Mouse (Mus musculus): ENCODE measurements around the gene Cpne5.
"Not testable (repeated sequence)": the region's sequence is repeated elsewhere in the genome, so short reads cannot be mapped to it uniquely, and the experiment has no call there.

Cpne5 gene

DNA sequence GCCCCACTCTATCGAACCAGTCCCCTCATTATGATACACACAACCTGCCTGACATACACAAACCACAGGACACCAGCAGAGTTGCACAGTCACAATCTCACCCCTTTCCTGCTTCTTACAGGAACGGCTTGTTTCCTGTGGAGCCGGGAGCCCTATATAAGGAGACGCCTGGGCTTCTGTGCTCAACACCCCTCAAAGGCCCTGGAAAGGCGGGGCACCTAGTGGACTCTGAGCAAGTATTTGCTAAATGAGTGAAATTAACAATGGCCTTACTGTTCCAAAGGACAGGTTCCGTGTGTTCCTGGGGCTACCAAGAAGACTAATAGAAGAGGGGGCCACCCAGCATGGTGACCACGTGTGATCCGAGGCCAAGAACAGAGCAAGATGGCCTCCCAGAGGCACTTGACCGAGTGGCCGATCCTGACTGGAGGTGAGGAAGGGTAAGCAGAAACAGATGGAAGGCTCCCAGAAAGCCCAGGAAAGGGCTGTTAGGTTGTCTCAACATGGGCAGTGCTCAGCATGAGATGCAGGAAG lies 20.1 kb upstream of the Cpne5 start:
- DNase-seq (ENCODE audit: low read depth in 2 of 2, low spot score in 2 of 2), result no peak

DNA sequence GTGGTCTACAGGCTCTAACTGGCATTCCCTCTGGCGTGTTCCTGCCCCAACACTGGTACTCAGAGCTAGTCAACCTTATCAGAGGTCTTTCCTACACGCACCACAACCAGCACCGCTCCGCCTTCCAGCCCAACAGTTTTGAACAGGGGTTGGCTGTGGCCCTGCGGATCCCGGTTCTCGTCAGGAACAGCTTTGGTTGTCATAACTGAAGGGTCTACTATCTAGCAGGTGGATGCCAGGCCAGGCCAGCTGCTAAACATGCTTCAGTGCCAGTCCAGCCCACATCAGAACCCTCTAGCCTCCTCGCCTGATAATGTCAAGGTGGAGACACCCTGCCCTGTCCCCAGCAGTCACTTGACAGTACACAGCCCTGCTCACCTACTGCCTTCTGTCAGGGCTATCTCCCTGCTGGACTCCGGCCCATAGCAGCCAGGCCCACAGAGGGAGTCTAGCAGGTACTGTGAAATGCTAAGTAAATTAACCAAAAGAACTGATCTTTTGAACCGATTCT lies 19.1 kb upstream of the Cpne5 start:
- no peak for DNase-seq (ENCODE audit: low read depth in 2 of 2, low spot score in 2 of 2)

DNA sequence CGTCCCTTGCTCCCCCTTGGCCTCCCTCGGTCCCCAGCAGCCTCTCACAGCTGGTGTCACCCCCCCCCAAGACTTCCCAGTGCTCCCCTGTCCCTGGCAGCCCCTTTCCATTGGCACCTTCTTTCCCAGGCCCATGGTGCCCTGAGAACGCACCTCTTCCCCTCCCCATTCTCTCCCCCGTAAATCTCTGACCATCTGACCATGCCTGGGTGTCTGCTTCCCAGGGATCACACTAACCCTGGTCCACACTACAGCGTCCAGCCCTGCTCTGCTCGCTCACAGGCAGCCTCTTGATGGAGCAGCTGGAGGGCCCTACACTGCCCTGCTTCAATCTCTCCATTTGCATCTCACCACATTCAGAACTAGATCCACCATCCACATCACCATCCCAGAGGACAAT lies 18.5 kb upstream of the Cpne5 start:
- DNase-seq (ENCODE audit: low read depth in 2 of 2, low spot score in 2 of 2), result no peak

DNA sequence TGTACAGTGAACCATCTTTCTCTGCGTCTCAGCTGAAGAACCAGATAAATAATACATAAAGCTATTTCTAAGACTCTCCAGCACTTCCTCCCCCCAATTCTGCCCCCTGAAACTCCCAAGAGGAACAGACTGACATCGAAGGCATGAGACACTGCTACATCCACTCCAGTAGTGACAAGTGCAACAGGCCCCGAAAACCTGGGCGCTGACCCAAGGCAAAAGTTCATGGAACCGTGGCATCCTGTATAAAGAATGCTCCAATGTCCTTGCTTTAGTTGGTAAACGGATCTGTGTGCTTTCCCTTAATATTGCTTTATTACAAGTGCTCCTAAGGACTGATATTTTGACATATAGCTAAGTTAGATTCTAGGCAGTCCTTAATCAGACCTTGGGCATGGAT lies 16.8 kb upstream of the Cpne5 start:
- DNase-seq (ENCODE audit: low read depth in 2 of 2, low spot score in 2 of 2), result not testable (repeated sequence)

DNA sequence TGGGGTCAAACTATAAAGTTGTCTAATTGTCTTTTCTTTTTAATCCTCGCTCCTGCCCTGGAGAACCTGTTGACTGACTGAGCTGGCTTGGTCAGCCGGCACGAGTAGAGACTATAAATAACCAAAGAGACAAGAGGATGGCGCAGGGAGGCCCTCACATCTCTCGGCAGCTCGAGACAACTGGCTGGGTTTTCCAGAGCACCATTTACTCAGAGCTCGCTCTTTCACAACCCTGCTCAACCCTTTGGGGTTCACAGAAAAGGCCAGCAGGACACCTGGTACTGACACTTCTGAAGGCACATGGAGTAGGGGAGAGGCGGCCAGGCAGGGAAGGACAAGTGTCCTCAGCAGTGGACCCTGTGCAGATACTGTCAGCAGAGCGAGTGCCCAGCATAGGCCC lies 15.7 kb upstream of the Cpne5 start:
- DNase-seq (ENCODE audit: low read depth in 2 of 2, low spot score in 2 of 2), result no peak

DNA sequence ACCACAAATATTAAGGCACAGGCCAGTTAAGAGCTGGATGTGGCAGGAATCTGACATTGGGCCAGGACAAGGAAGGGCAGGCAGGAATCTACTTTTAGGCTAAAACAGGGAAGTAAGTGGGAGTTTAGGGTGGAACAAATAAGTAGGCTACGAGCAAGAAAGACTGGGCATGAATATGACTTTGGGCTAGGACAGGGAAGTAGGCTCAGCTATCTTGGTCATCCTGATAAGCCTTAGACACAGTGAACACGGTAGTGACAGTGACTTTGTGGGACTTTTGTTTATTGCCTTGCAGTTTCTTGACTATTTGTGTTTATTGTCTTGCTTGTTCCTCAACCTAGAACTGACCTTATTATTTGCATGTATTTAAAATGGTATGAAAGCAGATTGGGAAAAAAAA lies 15.3 kb upstream of the Cpne5 start:
- no peak for DNase-seq (ENCODE audit: low read depth in 2 of 2, low spot score in 2 of 2)

DNA sequence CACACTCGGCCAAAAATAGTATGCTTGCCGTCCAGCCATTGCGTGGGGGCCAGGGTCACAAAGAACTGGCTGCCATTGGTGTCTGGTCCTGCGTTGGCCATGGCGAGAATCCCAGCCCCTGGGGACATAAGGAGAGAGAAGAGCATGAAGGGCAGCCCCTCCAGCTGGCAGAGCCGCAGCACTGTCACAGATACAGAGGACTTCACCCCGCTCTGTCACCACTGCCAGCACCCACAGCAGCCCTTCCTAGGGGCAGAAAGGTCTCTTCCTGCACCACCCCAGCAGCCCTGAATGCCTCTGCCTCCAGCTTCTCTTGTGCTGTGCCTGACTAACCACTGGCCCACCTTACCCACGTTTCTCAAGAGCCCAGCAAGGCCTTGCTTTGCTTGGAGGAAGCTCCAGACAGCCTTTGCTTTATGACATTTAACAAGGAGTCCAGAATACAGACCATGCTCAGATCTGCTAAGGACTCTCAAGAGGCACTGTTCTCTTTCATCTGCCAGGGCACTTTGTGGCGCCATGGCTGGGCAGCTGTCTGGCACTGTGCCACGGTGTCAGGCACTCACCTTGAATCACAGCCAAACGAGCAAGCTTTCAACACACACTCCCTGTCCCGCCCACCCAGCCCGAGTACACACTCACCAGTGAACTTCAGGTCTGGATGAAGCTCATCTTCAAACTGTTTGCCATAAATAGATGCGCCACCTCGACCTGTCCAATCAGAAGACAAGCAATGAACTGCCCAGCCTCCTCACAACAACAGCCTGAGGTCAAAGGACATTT lies 13.8 kb upstream of the Cpne5 start:
- DNase-seq (ENCODE audit: low read depth in 2 of 2, low spot score in 2 of 2), result no peak

DNA sequence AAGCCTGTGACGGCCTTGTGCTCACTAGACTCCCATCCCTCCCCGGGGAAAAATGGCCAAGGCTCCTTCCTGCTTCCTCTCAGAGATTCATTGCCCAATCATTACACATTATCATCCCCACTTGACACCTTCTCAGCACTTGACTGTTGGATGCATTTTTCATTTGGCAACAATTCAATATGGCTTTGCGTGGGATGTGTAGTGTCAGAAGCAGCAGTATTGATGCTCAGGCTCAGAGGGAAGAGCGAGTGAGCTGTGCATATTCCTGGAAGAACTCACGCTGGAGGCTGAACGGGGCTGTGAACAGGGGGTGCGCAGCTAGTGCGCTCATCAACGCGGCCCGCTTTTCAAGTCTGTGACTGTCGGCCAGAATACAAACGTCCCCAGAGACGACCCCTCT lies 13.0 kb upstream of the Cpne5 start:
- not testable (repeated sequence) for DNase-seq (ENCODE audit: low read depth in 2 of 2, low spot score in 2 of 2)

DNA sequence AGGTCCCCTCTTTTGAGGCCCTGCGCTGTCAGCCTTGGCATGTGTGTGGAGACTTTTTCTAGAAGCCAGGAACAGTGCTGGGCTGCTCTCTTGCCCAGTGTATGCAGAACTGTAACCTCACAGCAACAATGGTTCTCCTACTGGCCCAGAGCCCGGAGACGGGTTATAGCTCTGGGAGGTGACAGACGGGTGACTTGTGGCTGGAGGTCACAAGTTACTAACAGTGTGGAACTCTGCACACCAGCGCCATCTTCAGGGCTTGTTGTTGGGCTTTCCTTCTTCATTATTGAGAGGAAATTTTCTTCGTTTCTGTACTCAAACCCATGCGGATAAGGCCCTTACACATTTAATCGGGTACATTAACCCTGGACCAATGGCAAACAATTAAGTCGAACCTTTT lies 11.5 kb upstream of the Cpne5 start:
- no peak for DNase-seq (ENCODE audit: low read depth in 2 of 2, low spot score in 2 of 2)

DNA sequence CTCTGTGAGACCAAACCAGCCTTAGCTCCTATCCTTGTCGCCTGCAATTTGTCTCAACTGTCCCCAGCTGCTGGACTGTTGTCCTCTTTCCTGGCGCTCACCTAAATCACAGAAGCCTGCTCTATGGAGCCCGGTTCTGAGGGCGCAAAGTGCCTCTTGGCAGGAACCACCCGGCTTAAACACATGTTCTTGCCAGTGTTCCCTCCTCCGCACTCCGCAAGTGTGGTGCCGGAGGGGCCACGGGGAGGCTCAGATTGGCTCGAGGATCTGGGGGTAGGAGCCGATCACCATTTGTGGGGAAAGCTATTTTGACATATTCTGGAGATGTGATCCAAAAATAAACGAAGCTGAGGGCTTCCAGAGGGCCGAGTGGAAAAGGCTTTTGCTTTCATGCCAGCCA lies 9.9 kb upstream of the Cpne5 start:
- DNase-seq (ENCODE audit: low read depth in 2 of 2, low spot score in 2 of 2), result no peak

DNA sequence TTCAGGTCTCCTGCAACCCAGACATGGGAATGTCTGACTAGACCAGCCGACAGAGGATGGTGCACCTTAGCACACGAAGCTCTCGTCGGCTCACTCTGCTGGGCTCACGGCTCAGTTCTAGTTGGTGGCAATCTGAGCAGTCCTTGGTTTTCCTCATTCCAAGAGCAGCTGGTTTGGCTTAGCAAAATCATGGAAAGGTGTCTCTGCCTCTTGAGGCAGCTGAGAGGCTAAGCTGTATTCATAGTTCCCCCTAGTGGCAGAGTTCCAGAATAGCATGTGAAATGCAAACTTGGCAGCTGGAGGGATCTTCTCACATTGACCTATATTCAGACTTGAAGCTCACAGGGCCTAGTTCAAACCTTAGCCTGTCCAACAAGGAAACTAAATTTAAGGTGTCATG lies 8.6 kb upstream of the Cpne5 start:
- DNase-seq (ENCODE audit: low read depth in 2 of 2, low spot score in 2 of 2), result peak in 1 of 2 experiments; percentile 25

DNA sequence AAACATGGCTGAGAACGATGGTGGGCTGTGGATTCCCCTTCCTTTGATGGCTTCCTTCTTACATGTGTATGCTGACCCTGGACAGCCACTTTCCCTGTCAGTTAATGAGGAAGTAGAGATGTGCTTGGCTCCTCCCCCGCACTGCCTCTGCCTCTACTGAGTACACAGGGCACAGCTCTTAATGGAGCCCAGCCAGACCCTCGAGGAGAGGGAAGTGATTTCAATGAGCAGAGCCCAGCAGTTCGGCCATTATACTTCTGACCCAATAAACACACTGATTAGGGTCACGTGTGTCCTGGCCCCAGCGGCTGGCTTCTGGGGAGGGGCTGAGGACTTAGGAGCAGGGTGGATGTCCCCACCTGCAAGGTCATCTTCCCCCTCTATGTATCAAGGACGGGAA lies 7.8 kb upstream of the Cpne5 start:
- no peak for DNase-seq (ENCODE audit: low read depth in 2 of 2, low spot score in 2 of 2)

DNA sequence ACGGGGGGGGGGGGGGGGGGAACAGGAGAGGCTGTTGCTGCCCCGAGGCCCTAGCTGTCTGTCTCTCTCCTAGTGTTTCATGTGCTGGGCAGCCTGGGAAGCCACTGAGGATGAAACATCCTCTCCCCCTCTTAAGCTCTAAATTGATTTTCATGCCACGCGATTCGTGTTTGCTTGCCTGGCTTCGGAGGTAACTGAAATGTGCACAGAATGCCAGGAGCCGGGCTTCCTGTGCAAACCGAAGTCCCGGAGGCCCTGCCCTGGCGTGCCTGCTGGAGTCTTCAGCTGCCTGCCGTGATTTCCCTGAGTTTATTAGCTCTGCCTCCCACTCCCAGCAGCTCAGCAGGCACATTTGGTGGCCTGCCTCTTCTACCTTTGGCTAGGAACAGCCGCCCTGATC lies 6.9 kb upstream of the Cpne5 start:
- DNase-seq (ENCODE audit: low read depth in 2 of 2, low spot score in 2 of 2), result no peak

DNA sequence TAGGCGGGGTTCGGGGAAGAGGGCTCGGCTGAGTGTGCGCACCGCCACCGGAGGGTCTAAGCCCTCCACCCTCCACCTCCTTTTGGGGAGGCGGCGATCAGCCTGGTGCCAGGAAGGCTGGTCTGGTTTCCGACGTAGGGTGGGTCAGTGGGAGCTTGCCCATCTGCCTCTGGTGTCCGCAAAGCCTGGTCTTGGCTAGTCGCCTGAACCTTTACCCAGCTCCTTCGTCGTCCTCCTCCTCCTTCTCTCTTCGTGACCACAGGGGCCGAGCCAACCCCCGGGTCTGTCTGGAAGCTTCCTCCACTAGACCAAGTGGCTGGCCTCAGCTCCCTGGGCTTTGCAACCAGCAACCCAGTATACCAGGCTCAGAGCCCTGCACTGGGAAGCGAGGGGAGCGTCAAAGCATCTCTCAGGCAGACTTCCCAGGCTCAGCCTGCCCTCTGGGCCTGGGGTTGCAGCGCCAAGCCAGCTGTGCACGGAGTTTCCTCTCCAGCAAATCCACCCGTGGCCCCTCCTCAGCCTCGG lies 516 bp upstream of the Cpne5 start:
- DNase-seq (ENCODE audit: low read depth in 2 of 2, low spot score in 2 of 2), result no peak

DNA sequence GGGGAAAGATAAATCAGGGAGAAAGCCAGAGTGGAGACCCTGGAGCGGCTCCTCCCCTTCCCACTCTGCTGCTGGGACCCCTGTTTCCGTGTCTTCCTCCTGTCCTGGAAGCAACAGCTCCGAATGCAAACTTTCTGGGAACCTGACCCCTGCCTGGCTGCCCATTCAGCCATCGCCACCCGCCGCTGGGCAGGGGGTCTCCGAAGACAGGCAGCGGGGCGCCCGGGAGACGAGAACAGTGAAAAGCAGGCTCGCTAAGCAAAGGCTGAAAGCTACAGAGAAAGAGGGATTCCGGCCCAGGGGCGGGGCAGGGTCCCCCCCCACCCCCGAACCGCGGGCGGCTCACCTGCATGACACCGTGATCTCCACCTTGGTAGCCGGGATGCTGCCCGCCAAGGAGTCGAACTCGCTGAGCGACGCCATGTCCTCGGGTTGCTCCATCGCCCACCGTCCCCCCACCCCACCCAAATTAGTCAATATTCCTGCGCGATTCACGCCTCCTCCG lies 648 bp downstream of the Cpne5 start:
- no peak for DNase-seq (ENCODE audit: low read depth in 2 of 2, low spot score in 2 of 2)

DNA sequence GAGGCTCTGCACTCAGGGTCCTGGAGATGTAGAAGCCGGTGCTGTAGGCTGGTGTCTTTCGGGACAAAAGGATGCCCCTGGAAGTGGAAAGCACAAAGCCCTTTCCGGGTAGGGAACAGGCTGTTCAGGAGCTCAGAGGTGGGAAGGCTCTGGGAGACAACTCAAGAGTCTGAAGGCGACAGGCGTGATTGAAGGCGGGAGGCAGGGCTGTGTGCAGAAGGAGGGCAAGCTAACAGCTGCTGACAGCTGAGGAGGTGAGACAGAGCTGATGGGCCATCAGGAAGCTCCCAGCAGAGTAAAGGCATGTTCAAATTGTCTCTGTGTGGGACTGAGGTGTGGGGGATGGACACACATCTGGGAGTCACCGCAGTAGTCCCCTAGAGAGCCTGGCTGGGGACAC lies 1.9 kb downstream of the Cpne5 start:
- no peak for DNase-seq (ENCODE audit: low read depth in 2 of 2, low spot score in 2 of 2)

DNA sequence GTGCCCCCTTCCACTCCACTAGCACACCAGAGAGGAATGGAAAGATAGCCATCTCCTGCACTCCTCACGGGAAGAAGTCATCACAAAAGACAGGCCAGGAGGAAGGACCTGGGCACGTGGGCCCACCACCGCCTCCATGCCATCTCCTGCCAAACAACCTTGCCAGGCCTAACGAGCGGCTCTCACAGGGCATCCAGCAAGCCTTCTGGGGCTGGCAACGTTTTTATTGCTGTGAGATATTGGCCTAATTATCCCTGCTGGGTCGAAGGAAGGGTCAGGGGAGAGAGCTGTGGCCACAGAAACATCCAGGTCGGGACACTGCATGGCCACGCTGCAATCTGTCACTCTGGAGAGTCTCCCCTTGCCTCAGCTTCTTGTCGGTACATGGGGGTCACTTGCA lies 6.9 kb downstream of the Cpne5 start:
- no peak for DNase-seq (ENCODE audit: low read depth in 2 of 2, low spot score in 2 of 2)

DNA sequence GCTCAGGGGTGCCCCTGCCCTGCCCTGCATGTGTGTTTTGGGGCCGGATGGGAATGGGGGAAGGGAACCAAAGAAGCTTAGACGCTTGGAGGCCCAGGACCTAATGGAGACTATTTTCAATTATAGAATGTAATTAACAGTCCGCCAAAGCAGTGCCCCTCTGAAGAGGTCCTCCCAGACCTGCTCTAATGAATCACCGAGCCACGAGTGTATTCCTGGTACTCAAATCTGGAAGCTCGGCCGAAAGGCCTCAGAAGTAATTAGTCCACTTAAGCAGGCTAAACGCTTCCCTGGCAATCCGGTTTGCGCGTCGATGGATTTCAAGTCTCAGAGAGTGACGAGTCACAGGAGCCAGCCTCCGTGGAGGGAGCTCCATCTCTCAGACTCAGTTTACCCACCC lies 17.3 kb downstream of the Cpne5 start:
- DNase-seq (ENCODE audit: low read depth in 2 of 2, low spot score in 2 of 2), result no peak

DNA sequence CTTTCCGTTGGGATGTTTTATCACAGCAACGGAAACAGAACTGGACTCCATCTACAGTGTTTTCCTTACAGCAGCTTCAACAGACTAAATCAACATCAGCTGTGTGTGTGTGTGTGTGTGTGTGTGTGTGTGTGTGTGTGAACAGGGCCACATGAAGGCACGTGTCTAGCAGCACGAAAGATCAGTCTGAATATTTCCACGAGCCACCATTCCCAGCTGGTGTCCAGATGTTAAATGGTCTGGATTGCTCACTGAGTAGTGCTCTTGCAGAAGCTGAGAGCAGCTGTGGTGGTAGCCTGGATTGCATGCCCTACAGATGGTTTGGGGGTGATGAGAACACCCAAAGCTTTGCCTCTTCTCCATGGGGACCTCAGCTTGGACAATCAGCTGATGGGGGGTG lies 19.9 kb downstream of the Cpne5 start:
- no peak for DNase-seq (ENCODE audit: low read depth in 2 of 2, low spot score in 2 of 2)

DNA sequence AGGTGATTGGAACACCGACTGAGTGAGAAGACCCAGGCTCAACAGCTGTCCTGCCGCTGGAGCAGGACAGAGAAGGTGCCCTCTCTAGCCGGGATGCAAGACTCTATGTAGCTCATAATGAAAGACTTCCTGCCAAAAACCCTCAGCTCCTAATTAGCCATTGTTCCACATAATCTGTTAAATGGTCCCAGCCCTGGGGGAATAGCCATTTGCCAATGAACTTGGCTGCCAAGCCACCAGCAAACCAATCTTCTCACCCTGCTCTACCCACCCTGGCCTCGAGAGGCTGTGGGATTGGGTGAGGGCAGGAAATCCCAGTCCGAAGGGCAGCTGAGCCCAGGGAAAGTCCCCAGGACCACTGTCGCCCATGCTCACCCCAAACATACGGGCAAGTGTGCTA lies 21.9 kb downstream of the Cpne5 start:
- DNase-seq (ENCODE audit: low read depth in 2 of 2, low spot score in 2 of 2), result no peak

DNA sequence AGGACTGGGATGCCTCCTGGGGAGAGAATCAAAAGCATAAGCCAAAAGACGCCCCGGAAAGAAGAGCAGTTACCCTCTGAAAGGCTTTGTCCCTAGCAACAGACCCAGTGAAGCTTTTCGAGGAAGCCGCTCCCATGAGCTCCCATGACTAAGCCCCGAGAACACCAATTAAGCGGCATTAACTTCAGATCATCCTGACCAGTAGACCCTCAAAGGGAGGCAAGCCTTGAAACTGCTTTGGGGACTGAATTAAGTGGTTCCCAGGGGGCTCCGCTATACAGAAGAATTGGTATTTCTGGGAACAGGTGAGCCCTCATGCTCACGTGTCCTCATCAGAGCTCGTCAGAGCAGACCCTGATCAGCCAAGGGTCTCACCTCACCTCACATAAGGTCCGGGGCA lies 23.3 kb downstream of the Cpne5 start:
- no peak for DNase-seq (ENCODE audit: low read depth in 2 of 2, low spot score in 2 of 2)

DNA sequence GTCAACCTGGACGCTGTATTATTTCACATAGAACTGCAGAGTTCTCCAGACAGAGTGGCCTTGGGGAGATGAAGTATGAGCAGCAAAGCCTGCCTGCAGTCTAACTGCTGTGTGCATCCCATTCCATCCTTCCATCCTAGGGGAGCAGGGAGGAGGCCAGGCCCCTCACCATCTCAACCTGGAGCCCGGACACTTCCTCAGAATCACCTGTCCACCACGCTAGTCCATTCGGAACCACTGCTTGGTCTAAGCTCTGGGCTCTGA lies 23.8 kb downstream of the Cpne5 start:
- no peak for DNase-seq (ENCODE audit: low read depth in 2 of 2, low spot score in 2 of 2)

All from CD8-positive naive resting alpha-beta T cell, adult 2 months (primary cell).